ENCODE assay signal across 15 mouse cellular contexts in the genomic region with DNA sequence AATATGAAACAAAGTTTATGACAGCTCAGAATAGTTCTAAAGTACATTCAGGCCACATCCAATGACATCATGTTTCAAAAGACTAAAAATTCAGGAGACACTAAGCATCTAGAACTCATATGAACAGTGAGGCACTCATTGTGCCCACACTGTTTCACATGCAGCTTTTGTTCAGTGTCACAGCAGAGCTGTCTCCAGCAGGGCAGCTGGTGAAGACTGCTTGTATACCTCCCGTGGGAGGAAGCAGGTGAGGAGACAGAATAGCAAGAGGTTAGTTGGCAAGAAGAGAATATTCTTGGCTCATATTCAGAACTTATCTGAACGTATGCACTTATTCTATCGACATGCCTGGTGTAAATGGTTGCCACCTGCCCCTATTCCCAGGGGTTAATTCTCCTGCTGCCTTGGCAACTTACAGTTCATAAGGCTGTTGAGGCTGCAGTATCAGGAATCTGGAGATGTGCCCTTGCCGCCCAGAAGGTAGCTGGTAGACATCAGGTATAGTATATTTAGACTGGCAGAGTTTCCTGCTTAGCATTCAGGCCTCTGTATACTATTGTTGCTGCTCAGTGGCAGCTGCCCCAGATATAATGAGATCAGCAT.
A peak's percentile ranks its signal among the peaks of the same experiment; 100 is the strongest.
DNase-seq lines count a peak whose midpoint lies in the region; ATAC-seq and TF ChIP-seq lines count a peak whose summit lies in the region.
"Had no signal": no experiment of that assay in that cellular context is flagged by ENCODE, and none has a peak within 500 bp of the region (broad histone marks: within the 10 kb centered on the region; RNA-seq: fewer than 3 reads in every experiment).

No protein-coding gene starts in this region.

- whole genome bisulfite sequencing in embryonic facial prominence, embryonic 14.5 days, result 62% methylated on average over 4 of the region's 4 CpGs
- WGBS in embryonic facial prominence, embryonic 10.5 days, result 81% methylated on average over 4 of the region's 4 CpGs

- H3K9ac ChIP-seq in embryonic facial prominence, embryonic 14.5 days (ENCODE audit: low read depth, low read length), result no peak overlapping the region
- H3K9ac ChIP-seq: kidney, embryonic 15.5 days; lung, embryonic 15.5 days had no signal

- no peaks in the 10 kb centered on the region for H3K9me3 ChIP-seq in embryonic facial prominence, embryonic 14.5 days (ENCODE audit: control insufficient read depth, low read length)
- H3K9me3 ChIP-seq in embryonic facial prominence, embryonic 10.5 days, result no peaks in the 10 kb centered on the region
- H3K9me3 ChIP-seq: kidney, embryonic 15.5 days; lung, embryonic 15.5 days had no signal

- intact Hi-C loops in left cerebral cortex, postnatal 4 days (cut with DNase I), result no loop called here
- intact Hi-C loops in left cerebral cortex, adult 2 months (cut with DNase I), result no loop called here

- no peaks in the 10 kb centered on the region for H3K27me3 ChIP-seq in embryonic facial prominence, embryonic 14.5 days (replicated peaks; ENCODE audit: control insufficient read depth, insufficient read depth, low read length)
- H3K27me3 ChIP-seq in embryonic facial prominence, embryonic 10.5 days (replicated peaks; ENCODE audit: low read depth, poor library complexity, severe bottlenecking), result no peaks in the 10 kb centered on the region
- H3K27me3 ChIP-seq: kidney, embryonic 15.5 days; lung, embryonic 15.5 days had no signal

- no peaks in the 10 kb centered on the region for H3K36me3 ChIP-seq in embryonic facial prominence, embryonic 14.5 days (ENCODE audit: control insufficient read depth, insufficient read depth, low read length)
- H3K36me3 ChIP-seq in embryonic facial prominence, embryonic 10.5 days (replicated peaks), result no peaks in the 10 kb centered on the region
- H3K36me3 ChIP-seq: kidney, embryonic 15.5 days; lung, embryonic 15.5 days had no signal

- H3K4me1 ChIP-seq in embryonic facial prominence, embryonic 14.5 days (ENCODE audit: control insufficient read depth, insufficient read depth, low read length), result no peaks in the 10 kb centered on the region
- H3K4me1 ChIP-seq in embryonic facial prominence, embryonic 10.5 days, result no peaks in the 10 kb centered on the region
- H3K4me1 ChIP-seq: kidney, embryonic 15.5 days; lung, embryonic 15.5 days had no signal

- ATAC-seq in embryonic facial prominence, embryonic 14.5 days (ENCODE audit: low read depth), result peak; percentile 33; the same call in 1 of the 2 replicates
- no peak for ATAC-seq in erythroid progenitor cell, adult 5-6 weeks (replicated peaks; ENCODE audit: low FRiP score, poor library complexity, severe bottlenecking)

- TF ChIP-seq CTCF in left cerebral cortex, adult 2 months (IDR thresholded peaks at IDR 0.05), result no peak

- peak; percentile 1 for DNase-seq in embryonic facial prominence, embryonic 14.5 days (ENCODE audit: low spot score)
- no peak for DNase-seq in embryonic facial prominence, embryonic 10.5 days (ENCODE audit: low spot score)
- peak; percentile 59 for DNase-seq in left cerebral cortex, postnatal 4 days
- DNase-seq in left cerebral cortex, adult 2 months (ENCODE audit: extremely low spot score in 1 of 2, low spot score in 2 of 2), result no peak
- DNase-seq in cerebellum, adult 9-10 months, result peak; percentile 3
- peak; percentile 5 to 17 for DNase-seq in layer of hippocampus, postnatal 10 days (ENCODE audit: low spot score in 2 of 2)
- DNase-seq in spleen, adult 12 weeks (ENCODE audit: low spot score), result no peak
- DNase-seq: adrenal gland, postnatal 36 days; retina, postnatal 1 day; spleen, adult 18-20 months; thymus, postnatal 36 days had no signal

- no peak overlapping the region for H3K4me3 ChIP-seq in embryonic facial prominence, embryonic 14.5 days (ENCODE audit: low read depth, low read length)
- H3K4me3 ChIP-seq in embryonic facial prominence, embryonic 10.5 days, result no peak overlapping the region
- H3K4me3 ChIP-seq in left cerebral cortex, adult 2 months, result no peak overlapping the region
- H3K4me3 ChIP-seq: kidney, embryonic 15.5 days; lung, embryonic 15.5 days had no signal

- no peak overlapping the region for H3K4me2 ChIP-seq in embryonic facial prominence, embryonic 14.5 days (ENCODE audit: low read depth, low read length)
- H3K4me2 ChIP-seq: kidney, embryonic 15.5 days; liver, embryonic 11.5 days; lung, embryonic 15.5 days had no signal

- H3K27ac ChIP-seq in embryonic facial prominence, embryonic 14.5 days (replicated peaks; ENCODE audit: low read depth, low read length), result no peak overlapping the region
- no peak overlapping the region for H3K27ac ChIP-seq in embryonic facial prominence, embryonic 10.5 days (replicated peaks)
- no peak overlapping the region for H3K27ac ChIP-seq in left cerebral cortex, adult 2 months
- H3K27ac ChIP-seq: kidney, embryonic 15.5 days; lung, embryonic 15.5 days had no signal

Comparison
In these comparisons a context has a peak if more than half of its experiments do, and no peak if none do; other contexts are left out.
1. DNase-seq: peak in embryonic facial prominence, embryonic 14.5 days (single experiment), left cerebral cortex, postnatal 4 days (single experiment), cerebellum, adult 9-10 months (single experiment) and layer of hippocampus, postnatal 10 days (2 of 2); none in embryonic facial prominence, embryonic 10.5 days (single experiment), left cerebral cortex, adult 2 months (0 of 2) and spleen, adult 12 weeks (single experiment).